Mouse (Mus musculus) CD4-positive helper T cell, adult 2 months (primary cell): ENCODE measurements around the gene Pphln1.
"Not testable (repeated sequence)": the region's sequence is repeated elsewhere in the genome, so short reads cannot be mapped to it uniquely, and the experiment has no call there.

Experiments used
- DNase-seq: peaks from one replicate; pipeline ENCODE4 v3.0.0-alpha.2; 2012; ENCODE audit warnings: low read depth, missing footprints, low spot score

Gene Pphln1

GRCm38 (mm10) chr15:93397826-93398698, at the start of gene Pphln1, which contains the start of gene Zcrb1:
Gene Pphln1, plus strand, starts transcription at chr15:93398350.
Gene Zcrb1, minus strand, starts transcription at chr15:93398334.
- peak; percentile 95 for DNase-seq

GRCm38 (mm10) chr15:93358346-93359095, 39.6 kb upstream of the Pphln1 start:
- no peak for DNase-seq

- DNase-seq, result no peak
These were observed 32.6 kb upstream of the Pphln1 start for GRCm38 (mm10) chr15:93365561-93365960.

GRCm38 (mm10) chr15:93368558-93368957, 29.6 kb upstream of the Pphln1 start:
- no peak for DNase-seq

- no peak for DNase-seq
These were observed 26.3 kb upstream of the Pphln1 start for GRCm38 (mm10) chr15:93371838-93372237.

GRCm38 (mm10) chr15:93372525-93373119, 25.5 kb upstream of the Pphln1 start:
- not testable (repeated sequence) for DNase-seq

- no peak for DNase-seq
These were observed 22.5 kb upstream of the Pphln1 start for GRCm38 (mm10) chr15:93375696-93376095.

GRCm38 (mm10) chr15:93379177-93379576, 19.0 kb upstream of the Pphln1 start:
- DNase-seq, result peak; percentile 50

- no peak for DNase-seq
These were observed 16.8 kb upstream of the Pphln1 start for GRCm38 (mm10) chr15:93381337-93381736.

- no peak for DNase-seq
These were observed 881 bp upstream of the Pphln1 start for GRCm38 (mm10) chr15:93397269-93397668.

GRCm38 (mm10) chr15:93398699-93399540, 770 bp downstream of the Pphln1 start:
- peak; percentile 12 for DNase-seq

- no peak for DNase-seq
These were observed 3.3 kb downstream of the Pphln1 start for GRCm38 (mm10) chr15:93401446-93401845.

GRCm38 (mm10) chr15:93402730-93403129, 4.6 kb downstream of the Pphln1 start:
- DNase-seq, result no peak

GRCm38 (mm10) chr15:93404849-93405248, 6.7 kb downstream of the Pphln1 start:
- DNase-seq, result no peak

- no peak for DNase-seq
These were observed 7.4 kb downstream of the Pphln1 start for GRCm38 (mm10) chr15:93405446-93405986.

- no peak for DNase-seq
These were observed 8.3 kb downstream of the Pphln1 start for GRCm38 (mm10) chr15:93406492-93406891.

GRCm38 (mm10) chr15:93412445-93412844, 14.3 kb downstream of the Pphln1 start:
- DNase-seq, result no peak

GRCm38 (mm10) chr15:93414456-93414855, 16.3 kb downstream of the Pphln1 start:
- DNase-seq, result no peak

- DNase-seq, result no peak
These were observed 18.1 kb downstream of the Pphln1 start for GRCm38 (mm10) chr15:93416300-93416699.

- DNase-seq, result no peak
These were observed 22.4 kb downstream of the Pphln1 start for GRCm38 (mm10) chr15:93420596-93420995.

- no peak for DNase-seq
These were observed 24.4 kb downstream of the Pphln1 start for GRCm38 (mm10) chr15:93422537-93422936.
